Mouse (Mus musculus) neural tube, embryonic 13.5 days (tissue): Measurements from ENCODE around the gene Psmb11. TPM values are rescaled to one million over a fixed set of nuclear protein-coding genes. Genes with fewer than 3 reads are reported as not detected.
A peak's percentile ranks its signal among the peaks of the same experiment; 100 is the strongest.
"Not testable (repeated sequence)": the region's sequence is repeated elsewhere in the genome, so short reads cannot be mapped to it uniquely, and the experiment has no call there.

Experiments used
- ATAC-seq: fragments of 200-750 bp; cut with Nextera tagmentation; 2 replicates; pipeline ENCODE4 v1.8.0; 2017; ENCODE audit warnings: low read depth, mild to moderate bottlenecking, moderate TSS enrichment, moderate library complexity
- H3K27ac ChIP-seq: fragments of 300-500 bp; sonication (generic); replicated peaks from 2 replicates; pipeline ENCODE4 v1.5.1; 2015; ENCODE audit warnings: moderate library complexity, mild to moderate bottlenecking, inconsistent platforms
- H3K27me3 ChIP-seq: fragments of 300-500 bp; sonication (generic); 2 replicates; pipeline ENCODE4 v1.6.1; 2015; ENCODE audit warnings: mild to moderate bottlenecking, inconsistent platforms
- H3K36me3 ChIP-seq: fragments of 300-500 bp; sonication (generic); 2 replicates; pipeline ENCODE4 v1.6.1; 2015; ENCODE audit warnings: mild to moderate bottlenecking, inconsistent platforms
- H3K4me1 ChIP-seq: fragments of 300-500 bp; sonication (generic); replicated peaks from 2 replicates; pipeline ENCODE4 v1.6.1; 2015; ENCODE audit warnings: inconsistent platforms
- H3K4me2 ChIP-seq: fragments of 300-500 bp; sonication (generic); 2 replicates; pipeline ENCODE4 v1.6.1; 2015; ENCODE audit warnings: inconsistent platforms, mild to moderate bottlenecking, moderate library complexity
- H3K4me3 ChIP-seq: fragments of 300-500 bp; sonication (generic); 2 replicates; pipeline ENCODE4 v1.5.1; 2015; ENCODE audit warnings: mild to moderate bottlenecking, inconsistent platforms
- H3K9ac ChIP-seq: fragments of 300-500 bp; sonication (generic); 2 replicates; pipeline ENCODE4 v1.6.1; 2015; ENCODE audit warnings: moderate library complexity, mild to moderate bottlenecking, inconsistent platforms
- H3K9me3 ChIP-seq: fragments of 300-500 bp; sonication (generic); 2 replicates; pipeline ENCODE4 v1.6.1; 2016; ENCODE audit warnings: inconsistent platforms
- WGBS: fragments of 180-500 bp; shearing (Covaris S2); methylation state at CpG from one replicate; pipeline ENCODE4 v1.1.7; 2015; 5-methylcytosine and 5-hydroxymethylcytosine counted together
- polyA plus RNA-seq: library from polyadenylated mRNA; unstranded; fragments of >200 nt; fragmentation: Nextera tagmentation; extraction: Ambion mirVana; gene quantifications from 2 replicates; pipeline ENCODE4 v1.2.1, GENCODE M21; 2015

The Psmb11 gene
- polyA plus RNA-seq, 1 experiment from 2014 or later = 0.07 TPM

DNA sequence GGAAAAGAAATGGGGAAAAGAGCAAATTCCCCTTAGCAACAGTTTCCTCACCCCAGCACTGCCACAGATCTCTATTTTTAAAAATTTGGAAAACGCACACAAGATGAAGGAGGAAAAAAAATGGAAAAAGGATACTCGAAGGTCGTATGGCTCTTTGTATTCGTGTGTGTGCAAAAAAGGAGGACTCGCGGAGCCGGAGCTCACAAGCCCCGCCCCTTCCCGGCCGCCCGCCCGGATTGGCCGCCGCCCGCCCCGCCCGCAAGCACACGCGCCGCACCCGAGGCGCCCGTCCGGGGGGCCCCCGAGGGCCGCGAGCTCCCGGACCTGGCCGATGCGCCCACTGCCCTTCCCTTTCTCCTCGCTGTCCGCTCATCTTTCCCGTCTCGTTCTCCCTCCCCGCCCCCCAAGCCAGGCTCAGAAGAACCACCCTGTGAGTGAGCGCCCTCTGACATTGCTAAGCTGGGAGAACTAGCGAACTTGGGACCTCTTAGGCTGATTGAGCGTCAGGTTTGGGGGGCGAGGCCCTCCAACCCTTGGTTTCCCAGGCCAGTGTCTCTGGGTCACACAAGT is 15.4 kb upstream of the Psmb11 start, which contains the start of gene 4931414P19Rik:
Gene 4931414P19Rik, minus strand, starts transcription at position 242 of the 570 bp plus-strand sequence.
- Histone ChIP-seq H3K4me1 (peaks cover 24% of the 10 kb centered on the region), H3K9ac (peak within 1 kb of the TSS; percentile 67), H3K27ac (peak within 1 kb of the TSS; percentile 73), H3K4me3 (peak within 1 kb of the TSS; percentile 46), H3K36me3 (peaks cover 6% of the 10 kb centered on the region; the same call in 1 of the 2 replicates), H3K4me2 (peak within 1 kb of the TSS; percentile 61), H3K9me3 (no peaks in the 10 kb centered on the region), H3K27me3 (no peaks in the 10 kb centered on the region)
- WGBS = 0% methylated on average over 39 of the region's 39 CpGs
- peak; percentile 19; the same call in 1 of the 2 replicates for ATAC-seq

DNA sequence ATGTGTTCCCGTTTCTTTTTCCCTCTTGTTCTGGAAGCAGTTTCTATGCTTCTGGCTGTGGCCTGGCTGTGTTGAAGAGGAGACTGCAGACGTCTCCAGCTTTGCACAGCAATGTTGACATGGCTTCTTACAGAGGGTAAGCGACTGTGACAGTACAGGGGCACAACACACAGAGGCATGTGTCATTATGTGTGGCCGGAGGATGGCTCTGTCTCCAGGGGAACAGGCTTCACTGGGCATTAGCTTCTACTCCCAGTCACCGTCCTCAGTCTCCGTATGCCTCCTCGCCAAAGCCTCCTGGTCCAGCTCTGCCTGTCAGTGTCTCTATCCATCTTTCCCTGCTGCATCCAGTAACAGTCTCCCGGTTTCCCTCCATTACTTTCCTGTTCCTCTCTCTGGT is 14.0 kb upstream of the Psmb11 start:
- WGBS = 41% methylated on average over 8 of the region's 8 CpGs
- H3K27ac ChIP-seq = no peak overlapping the region
- H3K4me3 ChIP-seq = no peak overlapping the region
- H3K9me3 ChIP-seq = no peaks in the 10 kb centered on the region
- H3K4me1 ChIP-seq = peaks cover 22% of the 10 kb centered on the region
- H3K27me3 ChIP-seq = no peaks in the 10 kb centered on the region
- peaks cover 18% of the 10 kb centered on the region; the same call in 1 of the 2 replicates for H3K36me3 ChIP-seq
- no peak for ATAC-seq
- H3K9ac ChIP-seq = no peak overlapping the region
- H3K4me2 ChIP-seq = no peak overlapping the region

DNA sequence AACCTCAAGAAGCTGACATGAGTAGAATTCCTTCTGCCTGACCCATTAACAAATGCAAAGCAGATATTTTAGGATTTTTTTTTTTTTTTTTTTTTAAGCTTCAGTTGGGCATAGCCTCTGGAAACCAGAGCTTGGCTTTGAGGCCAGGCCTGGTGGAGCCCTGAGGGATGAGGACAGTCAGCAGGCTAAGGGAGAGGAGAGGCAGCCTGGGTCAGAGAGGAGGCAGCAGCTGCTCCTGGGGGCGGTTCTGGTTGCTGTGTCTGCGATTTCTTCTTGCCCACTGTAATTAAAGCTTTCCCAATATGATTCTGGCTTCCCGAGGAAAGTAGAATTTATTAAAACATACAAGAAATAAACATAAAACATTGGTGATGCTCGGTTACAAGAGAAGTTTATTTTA is 12.0 kb upstream of the Psmb11 start:
- Histone ChIP-seq H3K4me1 (peaks cover 12% of the 10 kb centered on the region), H3K4me3 (no peak overlapping the region), H3K9ac (no peak overlapping the region), H3K36me3 (peaks cover 30% of the 10 kb centered on the region), H3K9me3 (no peaks in the 10 kb centered on the region), H3K4me2 (no peak overlapping the region), H3K27me3 (no peaks in the 10 kb centered on the region), H3K27ac (no peak overlapping the region)
- 68% methylated on average over 4 of the region's 4 CpGs for WGBS
- ATAC-seq = no peak

DNA sequence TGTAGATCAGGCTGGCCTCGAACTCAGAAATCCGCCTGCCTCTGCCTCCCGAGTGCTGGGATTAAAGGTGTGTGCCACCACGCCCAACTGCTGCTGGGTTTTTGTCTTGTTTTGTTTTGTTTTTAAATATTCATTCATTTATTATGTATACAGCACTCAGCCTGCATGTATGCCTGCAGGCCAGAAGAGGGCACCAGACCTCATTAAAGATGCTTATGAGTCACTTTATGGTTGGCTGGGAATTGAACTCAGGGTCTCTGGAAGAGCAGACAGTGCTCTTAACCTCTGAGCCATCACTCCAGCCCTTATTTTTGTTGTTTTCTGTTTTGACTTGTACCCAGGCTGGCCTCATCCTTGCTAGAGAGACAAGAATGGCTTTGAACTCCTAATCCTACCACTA is 11.3 kb upstream of the Psmb11 start:
- H3K27me3 ChIP-seq = no peaks in the 10 kb centered on the region
- no peak overlapping the region for H3K9ac ChIP-seq
- H3K4me1 ChIP-seq = peaks cover 5% of the 10 kb centered on the region
- no peak overlapping the region for H3K27ac ChIP-seq
- 75% methylated on average over 4 of the region's 4 CpGs for WGBS
- ATAC-seq = no peak
- H3K4me3 ChIP-seq = no peak overlapping the region
- H3K4me2 ChIP-seq = no peak overlapping the region
- peaks cover 34% of the 10 kb centered on the region for H3K36me3 ChIP-seq
- H3K9me3 ChIP-seq = no peaks in the 10 kb centered on the region

DNA sequence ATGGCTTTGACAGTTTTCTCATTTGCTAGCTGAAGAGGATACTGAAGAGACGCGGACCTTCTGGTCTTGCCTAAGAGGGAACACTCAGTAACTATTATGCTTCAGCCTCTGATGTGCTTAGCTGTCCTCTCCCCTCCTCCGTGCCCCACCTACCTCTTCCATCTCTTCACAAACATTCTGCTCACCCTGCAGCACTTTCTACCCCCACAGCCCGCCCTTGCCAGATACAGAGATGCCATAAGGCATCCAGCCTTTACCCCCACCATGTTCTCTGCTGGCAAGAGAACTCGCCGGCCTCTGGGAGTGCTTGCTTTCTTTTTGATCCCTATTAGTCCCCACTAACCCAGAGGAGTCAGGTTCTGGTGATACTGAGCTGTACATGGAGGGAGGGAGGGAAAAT is 10.6 kb upstream of the Psmb11 start:
- H3K4me1 ChIP-seq = peaks cover 7% of the 10 kb centered on the region
- H3K4me3 ChIP-seq = no peak overlapping the region
- H3K4me2 ChIP-seq = no peak overlapping the region
- no peak overlapping the region for H3K27ac ChIP-seq
- no peak overlapping the region for H3K9ac ChIP-seq
- H3K36me3 ChIP-seq = peaks cover 41% of the 10 kb centered on the region
- WGBS = 85% methylated on average over 6 of the region's 6 CpGs
- ATAC-seq = no peak
- H3K27me3 ChIP-seq = no peaks in the 10 kb centered on the region
- H3K9me3 ChIP-seq = no peaks in the 10 kb centered on the region

DNA sequence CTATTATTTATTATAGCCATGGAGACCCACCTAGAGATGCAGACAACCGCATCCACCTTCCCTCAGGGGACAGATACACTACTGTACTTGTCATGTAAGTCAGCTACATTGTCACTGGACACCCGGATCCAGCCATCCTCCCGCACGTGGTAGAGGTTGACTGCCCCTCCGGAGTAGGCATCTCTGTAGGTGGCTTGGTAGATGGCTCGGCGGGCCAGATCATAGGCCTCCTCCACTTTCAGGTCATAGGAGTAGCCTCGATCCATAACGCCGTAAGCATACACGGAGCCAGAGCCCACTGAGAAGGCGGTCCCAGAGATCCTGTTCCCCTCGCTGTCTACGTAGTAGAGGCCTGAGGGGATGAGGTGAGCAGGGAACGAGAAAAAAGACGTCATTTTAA is 7.1 kb upstream of the Psmb11 start:
- H3K27me3 ChIP-seq, H3K27ac ChIP-seq, H3K9me3 ChIP-seq, H3K4me3 ChIP-seq, ATAC-seq, H3K9ac ChIP-seq, H3K4me2 ChIP-seq: not testable (repeated sequence)
- peaks cover 50% of the 10 kb centered on the region for H3K36me3 ChIP-seq
- WGBS = 93% methylated on average over 16 of the region's 16 CpGs
- H3K4me1 ChIP-seq = peaks cover 24% of the 10 kb centered on the region

DNA sequence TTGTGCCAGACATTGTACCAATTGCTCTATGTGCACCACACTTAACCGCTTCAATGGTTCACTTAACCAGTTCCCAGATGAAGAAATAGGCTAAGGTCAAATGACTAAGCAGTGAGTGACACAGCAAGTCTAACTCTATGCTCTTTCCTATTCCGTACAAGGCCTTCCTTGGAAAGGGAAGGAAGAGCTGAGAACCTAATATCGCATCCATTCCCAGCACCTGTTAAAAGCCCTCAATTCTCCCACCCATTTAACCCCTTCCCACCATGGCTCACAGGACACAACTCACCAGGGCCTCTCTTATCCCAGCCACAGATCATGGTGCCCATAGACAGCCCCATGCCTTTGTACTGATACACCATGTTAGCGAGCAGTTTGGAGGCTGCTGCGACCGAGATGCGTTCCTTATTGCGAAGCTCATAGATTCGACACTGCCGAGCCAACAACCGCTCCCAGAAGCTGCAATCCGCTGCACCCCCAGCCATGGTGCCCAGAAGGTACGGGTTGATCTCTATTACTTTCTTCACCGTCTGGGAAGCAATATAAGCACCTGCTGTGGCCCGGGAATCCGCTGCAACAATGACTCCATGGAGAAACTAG is 4.9 kb upstream of the Psmb11 start:
- ATAC-seq = no peak
- Histone ChIP-seq H3K27me3 (no peaks in the 10 kb centered on the region), H3K9me3 (no peaks in the 10 kb centered on the region), H3K4me1 (peaks cover 24% of the 10 kb centered on the region), H3K36me3 (peaks cover 40% of the 10 kb centered on the region), H3K4me3 (no peak overlapping the region), H3K9ac (no peak overlapping the region), H3K27ac (no peak overlapping the region), H3K4me2 (peak overlapping the region; percentile 84)
- 90% methylated on average over 16 of the region's 16 CpGs for WGBS

DNA sequence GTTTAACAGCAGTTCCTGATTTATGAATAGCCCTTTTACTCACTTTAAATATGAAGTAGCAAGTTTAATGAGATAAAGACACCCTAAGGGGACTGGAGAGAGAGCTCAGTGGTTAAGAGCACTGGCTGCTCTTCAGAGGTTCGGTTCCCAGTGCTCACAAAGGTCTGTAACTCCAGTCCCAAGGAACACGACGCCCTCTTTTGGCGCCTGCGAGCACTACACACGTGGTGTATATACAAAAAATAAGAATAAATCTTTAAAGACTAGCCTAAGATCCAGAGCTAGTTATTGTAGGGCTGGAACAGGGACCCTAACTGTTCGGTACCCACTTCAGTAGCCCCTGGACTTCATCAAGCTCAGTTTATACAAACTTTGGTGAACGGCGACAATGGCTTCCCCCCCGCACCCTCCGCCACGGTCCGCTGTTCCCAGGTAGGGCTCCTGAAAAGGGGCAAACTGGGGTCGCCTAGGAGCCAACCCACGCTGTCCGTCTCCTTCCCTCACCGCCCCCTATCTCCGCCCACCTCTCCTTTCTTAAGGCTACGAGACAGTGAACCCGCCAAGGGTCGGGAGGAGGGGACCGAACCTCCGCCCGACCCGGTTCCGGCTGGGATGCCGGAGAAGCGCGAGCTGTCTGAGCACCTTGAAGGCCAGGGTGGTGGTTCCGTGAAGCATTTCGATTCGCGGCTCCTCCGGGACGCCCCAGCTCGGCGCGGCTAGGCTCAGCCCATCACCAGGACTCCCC is 3.9 kb upstream of the Psmb11 start:
- peaks cover 31% of the 10 kb centered on the region for H3K36me3 ChIP-seq
- ATAC-seq = peak; percentile 69
- H3K9me3 ChIP-seq = no peaks in the 10 kb centered on the region
- peak overlapping the region; percentile 88 for H3K27ac ChIP-seq
- peak overlapping the region; percentile 83 for H3K4me3 ChIP-seq
- peaks cover 24% of the 10 kb centered on the region for H3K4me1 ChIP-seq
- 2% methylated on average over 38 of the region's 38 CpGs for WGBS
- H3K9ac ChIP-seq = peak overlapping the region; percentile 97
- no peaks in the 10 kb centered on the region for H3K27me3 ChIP-seq
- H3K4me2 ChIP-seq = peak overlapping the region; percentile 84

DNA sequence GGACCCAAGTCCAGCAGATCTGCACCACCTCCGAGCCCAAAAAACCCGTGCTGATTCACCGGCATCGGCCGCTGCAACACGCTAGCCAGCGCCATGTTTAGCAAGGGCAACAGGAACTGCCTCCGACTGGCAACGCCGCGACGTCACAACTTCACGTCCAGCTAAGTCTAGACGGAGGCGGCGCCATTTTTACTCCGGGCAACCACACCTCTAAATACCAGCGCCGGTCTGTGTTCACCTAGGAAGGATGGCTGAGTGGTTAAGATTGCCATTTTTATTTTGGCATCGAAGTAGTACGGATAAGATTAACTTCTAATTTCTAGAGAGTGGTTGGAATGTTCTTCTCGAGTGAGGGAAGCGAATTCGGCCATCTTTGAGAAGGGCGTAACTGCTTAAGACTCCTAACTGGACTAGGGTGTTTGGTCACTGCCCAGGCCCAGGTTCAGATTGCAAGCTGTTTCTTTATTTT is 3.3 kb upstream of the Psmb11 start, which contains the start of gene Psmb5:
Gene Psmb5, minus strand, starts transcription at position 126 of the 469 bp plus-strand sequence.
- H3K4me1 ChIP-seq = peaks cover 24% of the 10 kb centered on the region
- under 1% methylated on average over 25 of the region's 25 CpGs for WGBS
- H3K36me3 ChIP-seq = peaks cover 26% of the 10 kb centered on the region
- peak within 1 kb of the TSS; percentile 97 for H3K9ac ChIP-seq
- peak within 1 kb of the TSS; percentile 84 for H3K4me2 ChIP-seq
- H3K27me3 ChIP-seq = no peaks in the 10 kb centered on the region
- ATAC-seq = peak; percentile 90
- peak within 1 kb of the TSS; percentile 83 for H3K4me3 ChIP-seq
- peak within 1 kb of the TSS; percentile 88 for H3K27ac ChIP-seq
- no peaks in the 10 kb centered on the region for H3K9me3 ChIP-seq

DNA sequence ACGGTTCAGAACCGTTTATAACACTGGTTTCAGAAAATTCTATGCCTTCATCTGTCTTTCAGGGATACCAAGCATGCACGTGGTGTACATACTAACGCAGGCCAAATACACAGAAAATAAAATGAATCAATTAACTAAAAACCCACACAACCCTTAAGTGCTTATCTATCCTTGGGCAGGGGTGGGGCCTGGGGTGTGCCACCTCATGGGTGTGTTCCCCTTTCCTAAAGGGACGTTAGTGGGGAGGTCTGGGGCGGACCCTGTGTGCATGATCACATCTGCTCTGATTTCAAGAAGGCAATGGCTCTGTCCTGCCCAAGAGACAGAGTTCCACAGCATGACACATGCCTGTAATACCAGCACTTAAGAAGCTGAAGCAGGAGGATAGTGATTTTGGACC is 2.1 kb downstream of the Psmb11 start:
- Histone ChIP-seq H3K27me3 (no peaks in the 10 kb centered on the region), H3K4me2 (no peak overlapping the region), H3K36me3 (no peaks in the 10 kb centered on the region), H3K4me3 (no peak overlapping the region), H3K4me1 (no peaks in the 10 kb centered on the region), H3K9ac (no peak overlapping the region), H3K9me3 (no peaks in the 10 kb centered on the region), H3K27ac (no peak overlapping the region)
- whole genome bisulfite sequencing = 88% methylated on average over 6 of the region's 6 CpGs
- ATAC-seq = no peak

DNA sequence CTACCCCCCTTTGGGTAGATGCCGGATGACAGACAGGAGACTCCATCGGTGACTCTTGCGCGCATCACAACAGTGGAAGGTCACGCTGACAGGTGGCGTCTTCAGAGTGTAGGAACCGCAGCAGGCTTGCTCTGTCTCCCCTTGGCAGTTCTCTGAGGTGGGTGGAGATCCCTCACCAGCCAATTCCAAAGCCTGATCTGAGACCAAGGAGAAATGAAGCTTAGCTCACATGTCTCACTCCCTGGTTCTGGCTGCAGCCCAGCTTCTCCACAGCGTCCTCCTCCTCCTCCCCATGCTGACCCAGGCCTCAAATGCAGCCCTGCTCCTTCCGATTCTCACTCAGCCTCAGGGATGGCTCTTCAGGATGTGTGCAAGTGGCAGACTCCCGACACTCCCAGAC is 3.7 kb downstream of the Psmb11 start:
- H3K4me3 ChIP-seq = no peak overlapping the region
- H3K4me1 ChIP-seq = no peaks in the 10 kb centered on the region
- H3K27ac ChIP-seq = no peak overlapping the region
- WGBS = 70% methylated on average over 10 of the region's 10 CpGs
- H3K9me3 ChIP-seq = no peaks in the 10 kb centered on the region
- H3K27me3 ChIP-seq = no peaks in the 10 kb centered on the region
- no peak for ATAC-seq
- H3K36me3 ChIP-seq = 0 out of 2 replicates have a peak, but pooled peaks cover 7% of the 10 kb centered on the region
- no peak overlapping the region for H3K9ac ChIP-seq
- no peak overlapping the region for H3K4me2 ChIP-seq

DNA sequence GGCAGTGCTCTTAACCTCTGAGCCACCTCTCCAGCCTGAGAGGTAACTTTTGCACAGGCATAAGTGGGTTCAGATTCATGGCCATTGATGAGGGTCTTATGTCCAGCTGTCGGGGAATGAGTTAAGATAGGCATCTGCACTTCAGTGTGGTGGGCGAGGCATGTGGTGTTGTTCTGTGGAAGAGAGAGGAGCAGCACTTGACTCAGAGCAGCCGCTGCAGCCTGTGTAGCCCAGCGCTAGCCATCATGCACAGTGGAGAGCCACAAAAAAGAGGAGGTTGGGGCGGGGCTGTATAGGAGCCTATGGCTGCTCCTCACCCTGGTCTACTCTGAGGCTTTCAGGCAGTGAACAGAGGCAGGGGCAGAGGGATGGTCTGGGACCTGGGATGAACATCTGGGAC is 6.9 kb downstream of the Psmb11 start:
- Histone ChIP-seq H3K4me3 (no peak overlapping the region), H3K4me1 (peaks cover 16% of the 10 kb centered on the region; the same call in 1 of the 2 replicates), H3K9me3 (no peaks in the 10 kb centered on the region), H3K9ac (no peak overlapping the region), H3K4me2 (no peak overlapping the region), H3K27ac (no peak overlapping the region), H3K36me3 (peaks cover 38% of the 10 kb centered on the region), H3K27me3 (no peaks in the 10 kb centered on the region)
- no peak for ATAC-seq
- WGBS = 71% methylated on average over 5 of the region's 5 CpGs
